Mouse (Mus musculus): Measurements from ENCODE around the gene Nfe2l1. TPM values are rescaled to one million over a fixed set of nuclear protein-coding genes. Genes with fewer than 3 reads are reported as not detected.
"Not testable (repeated sequence)": the region's sequence is repeated elsewhere in the genome, so short reads cannot be mapped to it uniquely, and the experiment has no call there.

Gene Nfe2l1
- polyA plus RNA-seq, 1 experiment = 89.3 TPM

- not testable (repeated sequence) for H3K4me3 ChIP-seq (ENCODE audit: insufficient read depth, poor library complexity, severe bottlenecking); H3ac ChIP-seq (ENCODE audit: control insufficient read depth, insufficient read length, low read depth); H3K79me3 ChIP-seq (ENCODE audit: low read depth); H3K36me3 ChIP-seq (ENCODE audit: control insufficient read depth, insufficient read depth); H3K27me3 ChIP-seq (ENCODE audit: control insufficient read depth, insufficient read depth, insufficient read length)
- peaks cover 14% of the 10 kb centered on the region for H3K79me2 ChIP-seq (ENCODE audit: control insufficient read depth, insufficient read depth)
- TF ChIP-seq CTCF (IDR thresholded peaks at IDR 0.05; ENCODE audit: control insufficient read depth, insufficient read depth, insufficient read length) = peak; percentile 32
Observed at GRCm38 (mm10) chr11:96784847-96785246, 44.9 kb downstream of the Nfe2l1 start.

DNA sequence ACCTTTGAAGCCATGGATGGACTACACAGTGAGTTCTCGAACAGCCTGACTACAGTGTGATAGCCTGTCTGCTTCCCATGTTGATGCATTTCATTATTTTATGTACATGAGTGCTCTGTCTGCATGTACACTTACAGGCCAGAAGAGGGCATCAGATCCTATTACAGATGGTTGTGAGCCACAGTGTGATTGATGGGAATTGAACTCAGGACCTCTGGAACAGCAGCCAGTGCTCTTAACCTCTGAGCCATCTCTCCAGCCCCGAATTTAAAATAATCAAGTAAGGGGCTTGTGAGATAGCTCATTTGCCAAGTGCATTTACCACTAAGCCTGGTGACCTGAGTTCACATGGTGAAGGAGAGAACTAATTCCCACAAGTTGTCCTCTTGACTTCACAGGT, 48.3 kb downstream of the Nfe2l1 start:
- Histone ChIP-seq H3K36me3 (ENCODE audit: control insufficient read depth, insufficient read depth) (no peaks in the 10 kb centered on the region), H3ac (ENCODE audit: control insufficient read depth, insufficient read length, low read depth) (no peak overlapping the region), H3K27me3 (ENCODE audit: control insufficient read depth, insufficient read depth, insufficient read length) (no peaks in the 10 kb centered on the region), H3K4me3 (ENCODE audit: insufficient read depth, poor library complexity, severe bottlenecking) (no peak overlapping the region), H3K79me2 (ENCODE audit: control insufficient read depth, insufficient read depth) (peaks cover 8% of the 10 kb centered on the region), H3K79me3 (ENCODE audit: low read depth) (peaks cover 5% of the 10 kb centered on the region)
- TF ChIP-seq MYOG (IDR thresholded peaks at IDR 0.05; ENCODE audit: control insufficient read depth, extremely low read depth, insufficient read length) (no peak), MAX (IDR thresholded peaks at IDR 0.05) (no peak), USF1 (IDR thresholded peaks at IDR 0.05; ENCODE audit: low read depth) (no peak), CEBPB (IDR thresholded peaks at IDR 0.05; ENCODE audit: low read depth) (no peak), CTCF (IDR thresholded peaks at IDR 0.05; ENCODE audit: control insufficient read depth, insufficient read depth, insufficient read length) (no peak), FOSL1 (IDR thresholded peaks at IDR 0.05; ENCODE audit: insufficient read depth, low read length, poor library complexity, severe bottlenecking) (no peak), MYOD1 (IDR thresholded peaks at IDR 0.05; ENCODE audit: control insufficient read depth, insufficient read length, low read depth) (no peak)

DNA sequence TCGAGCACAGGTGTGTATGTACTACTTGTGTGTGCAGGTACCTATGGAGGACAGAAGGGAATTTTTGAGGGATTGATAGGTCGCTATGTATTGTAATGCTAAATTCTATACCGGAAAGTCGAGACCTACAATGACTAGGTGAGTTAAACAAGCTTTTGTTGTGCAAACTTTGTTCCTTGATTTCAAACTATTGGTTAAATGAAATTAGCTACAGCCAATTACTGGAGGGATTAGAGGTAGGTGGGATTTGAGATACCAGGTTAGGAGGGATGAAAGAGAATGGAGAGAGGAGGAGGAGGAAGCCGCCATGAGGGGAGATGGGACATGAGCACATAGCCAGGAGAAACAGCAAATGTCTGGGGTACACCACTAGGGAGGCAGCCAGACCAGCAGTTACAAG, 49.5 kb downstream of the Nfe2l1 start:
- H3K79me2 ChIP-seq (ENCODE audit: control insufficient read depth, insufficient read depth) = peaks cover 19% of the 10 kb centered on the region
- TF ChIP-seq MYOG (IDR thresholded peaks at IDR 0.05; ENCODE audit: control insufficient read depth, extremely low read depth, insufficient read length) (no peak), USF1 (IDR thresholded peaks at IDR 0.05; ENCODE audit: low read depth) (no peak), CEBPB (IDR thresholded peaks at IDR 0.05; ENCODE audit: low read depth) (no peak), MAX (IDR thresholded peaks at IDR 0.05) (no peak), CTCF (IDR thresholded peaks at IDR 0.05; ENCODE audit: control insufficient read depth, insufficient read depth, insufficient read length) (no peak), FOSL1 (IDR thresholded peaks at IDR 0.05; ENCODE audit: insufficient read depth, low read length, poor library complexity, severe bottlenecking) (no peak), MYOD1 (IDR thresholded peaks at IDR 0.05; ENCODE audit: control insufficient read depth, insufficient read length, low read depth) (no peak)
- H3K27me3 ChIP-seq (ENCODE audit: control insufficient read depth, insufficient read depth, insufficient read length) = no peaks in the 10 kb centered on the region
- H3K36me3 ChIP-seq (ENCODE audit: control insufficient read depth, insufficient read depth) = no peaks in the 10 kb centered on the region
- peaks cover 12% of the 10 kb centered on the region for H3K79me3 ChIP-seq (ENCODE audit: low read depth)
- H3ac ChIP-seq (ENCODE audit: control insufficient read depth, insufficient read length, low read depth) = no peak overlapping the region
- no peak overlapping the region for H3K4me3 ChIP-seq (ENCODE audit: insufficient read depth, poor library complexity, severe bottlenecking)

DNA sequence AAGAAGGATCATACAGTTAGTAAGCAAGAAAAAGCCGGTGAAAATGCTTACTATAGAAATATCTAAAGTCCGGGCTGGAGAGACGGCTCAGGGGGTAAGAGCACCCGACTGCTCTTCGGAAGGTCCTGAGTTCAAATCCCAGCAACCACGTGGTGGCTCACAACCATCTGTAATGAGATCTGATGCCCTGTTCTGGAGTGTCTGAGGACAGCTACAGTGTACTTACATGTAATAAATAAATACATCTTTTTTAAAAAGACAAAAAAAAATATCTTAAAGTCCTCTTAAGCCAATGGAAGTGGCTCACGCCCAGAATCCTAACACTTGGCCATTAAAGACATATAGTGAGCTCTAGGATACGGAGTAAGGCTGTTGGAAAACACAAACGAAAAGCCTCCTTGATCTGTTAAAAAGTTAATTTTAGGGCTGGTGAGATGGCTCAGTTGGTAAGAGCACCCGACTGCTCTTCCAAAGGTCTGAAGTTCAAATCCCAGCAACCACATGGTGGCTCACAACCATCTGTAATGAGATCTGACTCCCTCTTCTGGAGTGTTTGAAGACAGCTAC, 51.6 kb downstream of the Nfe2l1 start:
- H3K27me3 ChIP-seq (ENCODE audit: control insufficient read depth, insufficient read depth, insufficient read length) = not testable (repeated sequence)
- Histone ChIP-seq H3K79me3 (ENCODE audit: low read depth) (peaks cover 18% of the 10 kb centered on the region), H3K79me2 (ENCODE audit: control insufficient read depth, insufficient read depth) (peaks cover 25% of the 10 kb centered on the region)

DNA sequence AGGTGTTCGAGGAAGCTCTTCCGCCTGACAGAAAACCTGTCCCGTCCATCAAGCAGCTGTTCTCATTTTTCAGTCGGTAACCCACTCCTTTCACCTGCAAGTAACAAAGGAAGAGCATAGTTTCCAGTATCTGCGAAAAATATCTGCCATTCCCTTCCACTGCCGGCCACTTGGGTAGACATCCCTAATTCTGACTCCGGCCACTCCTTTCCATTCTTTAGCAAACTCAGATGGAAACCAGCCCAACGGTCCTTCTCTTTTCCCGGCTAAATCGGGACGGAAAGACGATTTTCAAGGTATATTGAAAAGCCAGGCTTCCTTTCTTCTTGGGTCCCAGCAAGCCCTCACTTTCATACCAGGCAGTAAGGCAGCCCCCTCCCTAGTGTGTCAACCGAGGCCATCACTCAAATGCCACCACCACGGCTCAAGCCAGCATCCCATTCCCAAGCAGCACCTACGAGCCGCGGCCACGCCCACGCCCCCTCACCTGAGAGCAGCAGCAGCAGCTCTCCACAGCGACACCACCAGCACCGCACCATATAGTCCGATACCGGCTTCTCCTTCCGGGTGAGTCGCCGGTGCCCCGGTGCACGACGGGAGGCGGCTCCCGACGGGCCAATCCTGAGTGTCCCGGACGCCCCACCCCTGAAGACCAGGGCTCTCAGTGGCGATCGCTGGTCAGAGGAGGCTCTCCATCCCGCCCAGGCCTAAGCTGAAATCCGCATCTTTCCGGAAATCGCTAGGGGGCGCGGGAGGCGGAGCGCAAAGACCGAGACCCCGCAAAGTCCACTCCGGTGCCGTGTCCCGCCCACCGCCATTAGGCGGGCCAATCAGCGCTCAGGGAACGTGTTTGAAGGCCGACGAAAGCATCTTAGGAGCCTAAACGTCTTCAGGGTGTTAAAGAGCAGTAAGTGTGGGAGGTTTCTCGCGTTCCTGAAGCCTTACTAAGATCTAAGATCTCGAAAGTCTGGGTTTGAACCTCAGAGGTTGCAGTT, 52.5 kb downstream of the Nfe2l1 start, which contains the start of gene Snx11:
Gene Snx11 (minus strand): TSS at position 592 of the 995 bp plus-strand sequence.
- Histone ChIP-seq H3K79me3 (ENCODE audit: low read depth) (peaks cover 18% of the 10 kb centered on the region), H3K27me3 (ENCODE audit: control insufficient read depth, insufficient read depth, insufficient read length) (no peaks in the 10 kb centered on the region), H3ac (ENCODE audit: control insufficient read depth, insufficient read length, low read depth) (peak within 1 kb of the TSS; percentile 93), H3K36me3 (ENCODE audit: control insufficient read depth, insufficient read depth) (peaks cover 17% of the 10 kb centered on the region), H3K79me2 (ENCODE audit: control insufficient read depth, insufficient read depth) (peaks cover 25% of the 10 kb centered on the region), H3K4me3 (ENCODE audit: insufficient read depth, poor library complexity, severe bottlenecking) (peak within 1 kb of the TSS; percentile 75)
- TF ChIP-seq CTCF (IDR thresholded peaks at IDR 0.05; ENCODE audit: control insufficient read depth, insufficient read depth, insufficient read length) (peak; percentile 26), CEBPB (IDR thresholded peaks at IDR 0.05; ENCODE audit: low read depth) (no peak), USF1 (IDR thresholded peaks at IDR 0.05; ENCODE audit: low read depth) (no peak), FOSL1 (IDR thresholded peaks at IDR 0.05; ENCODE audit: insufficient read depth, low read length, poor library complexity, severe bottlenecking) (no peak)

More for the DNA sequence above, 51.6 kb downstream of the Nfe2l1 start:
- H3K36me3 ChIP-seq (ENCODE audit: control insufficient read depth, insufficient read depth); H3ac ChIP-seq (ENCODE audit: control insufficient read depth, insufficient read length, low read depth): not testable (repeated sequence)
- peak overlapping the region; percentile 7 for H3K4me3 ChIP-seq (ENCODE audit: insufficient read depth, poor library complexity, severe bottlenecking)

DNA sequence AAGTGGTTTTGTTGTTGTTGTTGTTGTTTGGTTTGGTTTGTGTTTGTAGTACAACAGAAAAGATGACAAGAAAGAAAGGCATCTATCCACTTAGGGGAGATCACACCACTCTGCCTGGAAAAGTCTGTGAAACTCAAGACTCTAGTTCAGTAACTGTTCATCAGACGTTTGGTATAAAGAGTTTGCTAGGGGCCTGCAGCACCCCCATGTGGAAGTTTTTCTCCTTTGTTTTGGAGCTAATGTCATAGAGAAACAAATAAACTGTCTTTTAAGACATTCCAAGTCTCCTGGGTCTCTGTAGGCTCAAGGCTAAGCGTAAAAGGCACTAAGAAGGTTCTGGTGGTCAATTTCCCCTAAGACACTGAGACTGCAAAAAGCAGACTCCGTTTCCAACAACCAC, 53.7 kb downstream of the Nfe2l1 start:
- Histone ChIP-seq H3K79me3 (ENCODE audit: low read depth) (peaks cover 18% of the 10 kb centered on the region), H3K27me3 (ENCODE audit: control insufficient read depth, insufficient read depth, insufficient read length) (no peaks in the 10 kb centered on the region), H3K4me3 (ENCODE audit: insufficient read depth, poor library complexity, severe bottlenecking) (no peak overlapping the region), H3K79me2 (ENCODE audit: control insufficient read depth, insufficient read depth) (peaks cover 25% of the 10 kb centered on the region), H3ac (ENCODE audit: control insufficient read depth, insufficient read length, low read depth) (no peak overlapping the region), H3K36me3 (ENCODE audit: control insufficient read depth, insufficient read depth) (peaks cover 27% of the 10 kb centered on the region)
- TF ChIP-seq USF1 (IDR thresholded peaks at IDR 0.05; ENCODE audit: low read depth) (no peak), MYOG (IDR thresholded peaks at IDR 0.05; ENCODE audit: control insufficient read depth, extremely low read depth, insufficient read length) (no peak), FOSL1 (IDR thresholded peaks at IDR 0.05; ENCODE audit: insufficient read depth, low read length, poor library complexity, severe bottlenecking) (no peak), CTCF (IDR thresholded peaks at IDR 0.05; ENCODE audit: control insufficient read depth, insufficient read depth, insufficient read length) (no peak), CEBPB (IDR thresholded peaks at IDR 0.05; ENCODE audit: low read depth) (no peak), MYOD1 (IDR thresholded peaks at IDR 0.05; ENCODE audit: control insufficient read depth, insufficient read length, low read depth) (no peak), MAX (IDR thresholded peaks at IDR 0.05) (no peak)
